Mouse (Mus musculus): ENCODE data around the gene Bmi1.
A peak's percentile ranks its signal among the peaks of the same experiment; 100 is the strongest.

Gene Bmi1

DNA sequence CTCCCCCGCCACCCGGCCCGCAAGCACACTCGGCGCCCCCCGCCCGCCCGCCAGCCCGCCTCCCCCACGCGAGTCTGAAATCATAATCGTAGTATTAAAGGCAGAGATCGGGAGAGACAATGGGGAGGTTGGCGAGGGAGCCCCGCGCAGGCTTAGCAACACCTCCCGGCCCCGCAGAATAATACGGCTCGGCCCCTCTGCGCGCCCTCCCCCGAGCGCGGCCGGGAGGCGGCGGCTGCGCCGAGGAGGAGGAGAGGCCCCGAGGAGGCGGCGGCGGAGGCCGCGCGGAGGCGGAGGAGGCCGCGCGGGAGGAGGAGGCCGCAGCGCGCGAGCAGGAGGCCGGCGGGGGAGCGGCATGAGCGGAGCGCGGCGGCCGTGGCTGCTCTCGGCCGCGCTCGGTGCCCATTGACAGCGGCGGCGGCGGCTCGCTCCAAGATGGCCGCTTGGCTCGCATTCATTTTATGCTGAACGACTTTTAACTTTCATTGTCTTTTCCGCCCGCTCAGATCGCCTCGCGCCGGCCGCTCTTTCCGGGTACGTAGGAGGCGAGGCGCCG lies at the start of gene Bmi1:
Gene Bmi1 (plus strand): TSS at position 83 of the 556 bp plus-strand sequence.
- DNase-seq (ENCODE audit: low spot score in 2 of 2) = peak; percentile 72 to 79

- DNase-seq (ENCODE audit: low spot score in 2 of 2) = no peak
Measured at GRCm38 (mm10) chr2:18630547-18630946, 46.3 kb upstream of the Bmi1 start.

DNA sequence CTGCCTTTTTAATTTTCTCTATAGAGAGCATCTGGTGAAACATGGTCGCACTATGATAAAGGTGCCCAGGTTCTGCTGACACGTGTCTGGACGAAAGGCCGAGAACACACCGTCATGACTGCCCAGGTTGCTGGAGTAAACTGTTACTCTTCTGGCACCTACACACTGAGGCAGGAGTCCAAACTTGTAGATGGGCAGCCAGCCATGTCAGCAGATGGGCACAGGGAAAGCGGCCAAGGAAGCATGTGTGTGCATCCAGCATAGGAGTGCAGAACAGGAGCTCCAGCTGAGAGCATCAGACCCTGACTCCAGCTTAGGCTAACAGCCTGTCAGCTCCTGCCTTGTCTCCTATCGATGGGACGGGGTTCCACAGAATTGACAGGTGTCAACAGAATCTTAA lies 41.8 kb upstream of the Bmi1 start:
- peak; percentile 88 to 91 for DNase-seq (ENCODE audit: low spot score in 2 of 2)

DNA sequence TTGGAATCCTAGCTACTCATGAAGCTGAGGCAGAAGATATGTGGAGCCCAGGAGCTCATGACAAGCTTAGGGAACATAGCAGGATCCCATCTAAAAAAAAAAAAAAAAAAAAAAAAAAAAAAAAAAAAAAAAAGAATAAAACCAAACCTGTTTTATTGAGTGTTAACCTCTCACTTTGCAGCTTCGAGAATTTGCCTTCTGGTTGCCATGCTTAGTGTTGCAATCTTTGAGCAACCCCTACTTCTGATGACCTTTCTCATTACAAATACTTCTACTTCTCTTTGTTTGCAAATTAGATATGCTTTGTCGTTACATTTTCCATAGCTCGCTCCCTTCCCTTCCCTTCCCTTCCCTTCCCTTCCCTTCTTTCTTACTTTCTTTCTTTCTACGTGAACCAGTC lies 28.3 kb upstream of the Bmi1 start:
- DNase-seq (ENCODE audit: low spot score in 2 of 2) = no peak

GRCm38 (mm10) chr2:18654821-18655220 lies 22.0 kb upstream of the Bmi1 start:
- DNase-seq (ENCODE audit: low spot score in 2 of 2) = no peak

- DNase-seq (ENCODE audit: low spot score in 2 of 2) = no peak
Measured at GRCm38 (mm10) chr2:18664003-18664402, 12.8 kb upstream of the Bmi1 start.

GRCm38 (mm10) chr2:18671041-18671440 lies 5.8 kb upstream of the Bmi1 start:
- no peak for DNase-seq (ENCODE audit: low spot score in 2 of 2)

DNA sequence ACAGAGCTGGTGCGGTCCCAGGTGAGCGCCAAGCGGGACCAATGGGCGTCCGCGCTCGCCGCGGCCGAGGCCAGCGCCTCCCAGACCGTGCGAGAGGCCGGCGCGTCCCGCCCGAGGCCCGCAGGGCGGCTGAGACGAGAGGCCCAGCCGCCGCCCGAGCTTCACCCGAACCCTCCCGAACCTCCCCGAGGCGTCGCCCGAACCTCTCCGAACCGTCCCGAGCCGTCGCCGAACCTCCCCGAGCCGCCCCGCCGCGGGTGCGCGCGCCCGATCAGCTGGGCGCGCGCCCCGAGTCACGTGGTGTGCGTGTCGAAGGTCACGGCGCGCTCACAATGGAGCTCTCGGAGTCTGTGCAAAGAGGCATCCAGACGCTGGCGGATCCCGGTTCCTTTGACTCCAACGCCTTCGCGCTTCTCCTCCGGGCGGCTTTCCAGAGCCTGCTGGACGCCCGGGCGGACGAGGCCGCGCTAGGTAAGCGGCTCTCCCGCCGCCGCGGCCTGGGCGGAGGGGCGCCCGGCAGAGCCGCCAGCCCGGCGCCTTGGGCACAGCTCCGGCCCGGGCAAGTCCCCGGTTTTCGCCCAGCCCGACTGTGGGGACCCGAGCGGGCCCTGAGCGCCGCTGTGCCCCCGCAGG lies 4.6 kb upstream of the Bmi1 start, which contains the start of gene Commd3:
Gene Commd3 (plus strand): TSS at position 252 of the 633 bp plus-strand sequence.
- DNase-seq (ENCODE audit: low spot score in 2 of 2) = peak; percentile 95

DNA sequence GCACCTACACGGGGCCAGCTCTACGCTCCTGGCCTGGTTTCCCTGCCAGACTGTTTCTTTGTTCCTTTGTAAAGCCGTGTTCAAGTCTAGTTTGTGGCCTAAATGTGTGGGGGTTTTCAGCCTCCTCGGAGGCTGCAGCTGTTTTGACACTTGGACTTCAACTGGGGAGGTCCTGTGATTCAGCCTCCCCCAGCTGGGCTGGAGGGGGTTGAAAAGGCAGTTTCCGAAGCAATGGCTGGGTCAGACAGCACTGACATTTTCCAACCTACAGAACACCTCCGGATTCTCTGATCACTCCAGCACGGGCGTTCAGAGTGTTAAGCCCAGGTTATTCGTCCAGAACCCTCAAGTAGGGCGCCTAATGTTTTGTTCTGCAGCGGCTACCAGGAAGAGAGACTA lies 4.1 kb upstream of the Bmi1 start:
- no peak for DNase-seq (ENCODE audit: low spot score in 2 of 2)

DNA sequence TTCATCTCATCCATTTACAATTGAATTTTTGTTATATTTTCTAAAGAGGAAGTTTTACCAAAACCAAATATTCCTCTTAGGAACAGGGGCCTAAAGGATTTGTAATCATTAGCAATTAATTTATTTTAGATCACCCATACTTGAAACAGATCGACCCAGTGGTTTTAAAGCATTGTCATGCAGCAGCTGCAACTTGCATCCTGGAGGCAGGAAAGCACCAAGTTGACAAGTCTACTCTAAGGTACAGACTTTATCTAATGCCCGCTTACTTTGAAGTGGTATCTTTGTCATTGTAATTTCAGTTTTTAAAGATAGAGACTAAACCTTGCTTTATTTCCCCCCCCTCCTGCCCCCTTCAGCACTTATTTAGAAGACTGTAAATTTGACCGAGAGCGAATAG lies 3.1 kb upstream of the Bmi1 start:
- DNase-seq (ENCODE audit: low spot score in 2 of 2) = no peak

DNA sequence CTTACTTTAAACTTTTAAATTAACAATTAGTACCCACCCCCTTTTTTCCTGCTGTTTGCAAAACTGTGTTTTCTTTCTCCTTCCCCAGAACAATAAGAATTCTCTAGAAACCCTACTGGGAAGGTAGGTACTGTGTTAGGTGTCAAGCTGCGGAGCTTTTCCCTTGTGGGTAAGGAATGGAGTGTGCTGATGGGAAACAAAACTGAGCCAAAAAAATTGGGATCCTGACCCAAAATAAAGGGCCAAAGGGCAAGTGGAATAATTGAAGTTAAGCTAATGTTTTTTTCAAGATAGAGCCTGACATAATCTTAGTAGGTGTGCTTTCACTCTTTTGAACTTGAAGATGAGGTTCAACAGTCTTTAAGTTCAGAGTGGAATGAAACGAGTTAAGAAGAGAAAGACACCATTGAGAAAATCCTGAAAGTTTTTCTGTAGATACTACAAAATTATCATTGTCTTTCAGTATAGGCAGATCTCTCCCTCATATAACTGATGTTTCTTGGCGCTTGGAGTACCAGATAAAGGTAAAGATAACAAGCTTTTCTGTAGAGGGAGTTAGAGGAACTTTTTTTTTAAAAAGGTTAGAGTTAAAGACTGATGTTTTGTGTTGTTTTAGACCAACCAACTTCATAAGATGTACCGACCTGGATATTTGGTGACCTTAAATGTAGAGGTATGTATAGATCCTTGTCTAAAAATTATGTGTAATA lies 2.5 kb upstream of the Bmi1 start:
- no peak for DNase-seq (ENCODE audit: low spot score in 2 of 2)

DNA sequence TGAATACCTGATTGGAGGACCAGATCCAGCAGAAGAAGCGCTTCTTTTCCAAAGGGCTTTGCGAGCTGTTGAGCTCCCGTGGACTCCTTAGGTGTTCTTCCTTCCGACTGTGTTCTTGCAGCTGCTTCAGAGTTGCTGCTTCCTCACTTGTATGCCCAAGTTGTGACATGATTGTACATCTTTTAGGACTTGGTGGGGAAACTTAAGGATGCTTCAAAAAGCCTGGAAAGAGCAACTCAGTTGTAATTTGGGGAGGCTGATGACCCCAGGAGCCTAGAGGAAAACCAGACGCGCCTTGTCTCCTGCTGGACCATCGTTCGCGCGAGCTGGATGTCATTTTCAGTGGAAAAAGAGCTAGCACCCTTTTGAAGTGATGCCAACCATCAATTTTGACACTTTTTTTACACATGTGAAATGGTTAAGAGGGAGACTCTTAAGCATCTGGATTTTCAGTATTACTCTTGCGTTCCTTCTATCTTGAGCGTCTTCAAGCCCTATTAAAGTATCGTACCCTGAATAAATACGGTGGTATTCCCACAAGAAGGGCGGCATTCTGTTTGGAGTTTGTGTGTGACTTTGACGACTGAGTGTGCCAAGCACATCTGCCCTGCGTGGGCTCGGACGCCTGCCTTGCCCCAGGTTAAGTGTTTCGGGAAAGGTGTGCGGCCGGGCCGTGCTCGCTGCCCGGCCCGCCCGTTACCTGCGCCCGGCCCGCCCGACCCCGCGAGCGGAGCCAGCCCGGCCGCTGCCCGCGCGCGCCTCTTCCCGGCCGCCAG lies 949 bp upstream of the Bmi1 start:
- DNase-seq (ENCODE audit: low spot score in 2 of 2) = peak in 1 of 2 experiments; percentile 35

- peak; percentile 89 to 90 for DNase-seq (ENCODE audit: low spot score in 2 of 2)
Measured at GRCm38 (mm10) chr2:18676457-18676935, 322 bp upstream of the Bmi1 start.

DNA sequence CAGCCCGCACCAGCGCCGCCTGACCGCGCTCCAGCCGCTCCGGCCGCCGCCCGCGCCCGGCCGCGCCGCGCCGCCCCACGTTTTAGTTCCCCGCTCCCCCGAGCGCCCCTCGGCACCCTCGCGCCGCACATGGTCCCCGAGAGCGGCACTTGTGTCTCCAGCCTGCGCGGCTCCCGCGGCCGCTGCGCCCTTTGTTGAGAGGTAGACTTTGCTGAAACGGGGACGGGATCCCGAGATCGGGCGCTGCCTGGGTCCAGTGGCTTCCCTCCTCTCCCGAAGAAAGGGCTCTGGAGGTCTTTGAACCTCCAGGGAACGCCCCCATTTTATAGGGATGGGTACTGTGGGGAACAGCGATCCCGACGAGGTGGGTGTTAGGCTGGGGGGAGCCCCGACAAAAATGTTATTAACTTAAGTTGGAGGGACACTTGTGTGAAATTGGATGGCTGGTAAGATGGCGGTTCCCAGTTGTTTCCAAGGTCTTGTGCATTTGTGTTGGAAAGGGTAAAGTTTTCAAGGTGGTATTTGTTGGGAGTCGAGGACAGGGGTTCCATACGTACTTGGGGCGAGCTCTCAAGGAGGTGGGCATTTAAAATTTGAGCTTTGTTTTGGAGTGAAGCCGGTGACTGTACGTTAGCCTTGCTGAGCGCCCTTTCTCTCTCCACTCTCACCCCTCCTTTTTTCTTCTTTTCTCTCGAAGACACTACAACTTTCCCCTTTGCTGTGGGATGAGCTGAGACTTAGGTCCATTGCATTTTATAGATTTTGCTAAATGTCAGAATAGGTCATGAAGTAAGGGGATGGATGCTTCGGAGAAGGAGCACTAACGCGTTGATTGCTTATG lies 1.0 kb downstream of the Bmi1 start:
- DNase-seq (ENCODE audit: low spot score in 2 of 2) = peak; percentile 60 to 65

- DNase-seq (ENCODE audit: low spot score in 2 of 2) = no peak
Measured at GRCm38 (mm10) chr2:18679701-18680100, 2.9 kb downstream of the Bmi1 start.

- no peak for DNase-seq (ENCODE audit: low spot score in 2 of 2)
Measured at GRCm38 (mm10) chr2:18680501-18680900, 3.7 kb downstream of the Bmi1 start.

DNA sequence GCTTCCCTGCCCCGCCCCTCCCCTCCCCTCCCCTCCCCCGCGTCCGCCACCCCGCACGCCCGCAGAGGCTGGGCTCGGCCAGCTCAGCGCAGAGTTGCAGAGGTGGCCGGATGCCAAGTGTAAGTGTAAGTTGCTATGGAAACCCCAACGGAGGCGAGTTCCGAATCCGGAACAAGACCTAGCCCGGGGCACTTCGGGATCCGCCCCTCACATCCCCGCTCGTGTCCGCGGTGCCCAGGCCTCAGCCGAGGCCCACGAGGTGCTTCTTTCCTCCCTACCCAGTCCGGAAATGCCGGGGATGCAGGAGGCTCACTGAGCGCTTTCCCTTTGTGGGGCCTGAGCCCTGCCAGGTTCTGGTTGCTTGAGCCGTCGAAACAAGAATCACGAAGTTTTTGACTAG lies 4.1 kb downstream of the Bmi1 start:
- peak; percentile 71 to 73 for DNase-seq (ENCODE audit: low spot score in 2 of 2)

DNA sequence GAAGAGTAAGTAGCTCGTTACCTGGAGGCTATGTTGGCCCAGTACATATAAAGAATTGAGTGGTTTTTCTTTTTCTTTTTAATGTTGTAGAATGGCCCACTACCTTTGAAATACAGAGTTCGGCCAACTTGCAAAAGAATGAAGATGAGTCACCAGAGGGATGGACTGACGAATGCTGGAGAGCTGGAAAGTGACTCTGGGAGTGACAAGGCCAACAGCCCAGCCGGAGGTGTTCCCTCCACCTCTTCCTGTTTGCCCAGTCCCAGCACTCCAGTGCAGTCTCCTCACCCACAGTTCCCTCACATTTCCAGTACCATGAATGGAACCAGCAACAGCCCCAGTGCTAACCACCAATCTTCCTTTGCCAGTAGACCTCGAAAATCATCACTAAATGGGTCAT lies 7.2 kb downstream of the Bmi1 start:
- no peak for DNase-seq (ENCODE audit: low spot score in 2 of 2)

GRCm38 (mm10) chr2:18686386-18686785 lies 9.6 kb downstream of the Bmi1 start:
- DNase-seq (ENCODE audit: low spot score in 2 of 2) = no peak

DNA sequence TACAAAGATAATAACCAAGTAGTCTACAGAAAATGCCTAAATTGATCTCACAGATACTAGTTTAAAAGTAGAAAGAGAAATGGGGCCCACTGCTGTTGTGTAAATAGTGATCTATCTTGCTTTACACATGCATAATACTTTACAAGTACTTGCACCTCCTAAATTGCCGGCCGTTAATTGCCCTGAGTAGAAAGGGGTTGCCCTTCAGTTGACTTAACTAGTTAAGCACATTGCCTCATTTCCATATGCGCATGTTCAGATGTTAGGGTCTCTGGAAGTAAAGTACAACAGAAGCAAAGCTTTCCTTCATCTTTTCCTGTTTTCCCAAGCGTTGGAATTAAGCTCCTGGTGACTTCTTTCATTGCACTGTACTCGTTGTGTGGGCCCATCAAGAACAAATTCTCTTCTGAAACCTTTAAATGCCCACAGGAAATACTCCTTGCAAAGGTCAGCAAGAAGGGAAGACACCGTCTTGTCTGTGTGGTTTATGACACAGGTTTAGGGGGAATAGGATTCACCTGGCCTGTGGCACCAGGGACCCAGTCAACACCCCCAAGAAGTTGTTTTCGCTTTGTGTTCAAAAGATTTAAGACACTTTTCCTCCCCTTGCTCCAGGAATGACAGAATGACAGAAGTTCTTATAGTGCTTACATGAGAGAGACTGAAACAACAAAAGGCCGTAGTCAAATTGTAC lies 10.2 kb downstream of the Bmi1 start:
- no peak for DNase-seq (ENCODE audit: low spot score in 2 of 2)
